Mouse (Mus musculus): ENCODE measurements around the gene Nfix. TPM values are rescaled to one million over a fixed set of nuclear protein-coding genes. Genes with fewer than 3 reads are reported as not detected.
"Not testable (repeated sequence)": the region's sequence is repeated elsewhere in the genome, so short reads cannot be mapped to it uniquely, and the experiment has no call there.

Gene Nfix
- polyA plus RNA-seq, 1 experiment: 22.1 TPM

- under 1% methylated on average over 57 of the region's 62 CpGs for WGBS
- TF ChIP-seq POLR2A (IDR thresholded peaks at IDR 0.05; ENCODE audit: low read depth, low read length) (no peak), CTCF (conservative IDR thresholded peaks at IDR 0.05; ENCODE audit: insufficient read depth, insufficient read length, low read depth, low read length) (no peak)
- peaks cover 26% of the 10 kb centered on the region for H3K4me1 ChIP-seq (ENCODE audit: control insufficient read depth, insufficient read depth, low read length)
- peak overlapping the region; percentile 73 for H3K27ac ChIP-seq (ENCODE audit: insufficient read depth, low read depth, low read length)
- H3K27me3 ChIP-seq (replicated peaks; ENCODE audit: control insufficient read depth, insufficient read depth, low read length): no peaks in the 10 kb centered on the region
- peak overlapping the region; percentile 88 for H3K4me3 ChIP-seq (ENCODE audit: insufficient read depth, low read depth, low read length)
- peak; percentile 54 for DNase-seq
- no peaks in the 10 kb centered on the region for H3K36me3 ChIP-seq (ENCODE audit: control insufficient read depth, insufficient read depth, low read length)
These were observed 113.0 kb downstream of the Nfix start for GRCm38 (mm10) chr8:84687003-84687704.

DNA sequence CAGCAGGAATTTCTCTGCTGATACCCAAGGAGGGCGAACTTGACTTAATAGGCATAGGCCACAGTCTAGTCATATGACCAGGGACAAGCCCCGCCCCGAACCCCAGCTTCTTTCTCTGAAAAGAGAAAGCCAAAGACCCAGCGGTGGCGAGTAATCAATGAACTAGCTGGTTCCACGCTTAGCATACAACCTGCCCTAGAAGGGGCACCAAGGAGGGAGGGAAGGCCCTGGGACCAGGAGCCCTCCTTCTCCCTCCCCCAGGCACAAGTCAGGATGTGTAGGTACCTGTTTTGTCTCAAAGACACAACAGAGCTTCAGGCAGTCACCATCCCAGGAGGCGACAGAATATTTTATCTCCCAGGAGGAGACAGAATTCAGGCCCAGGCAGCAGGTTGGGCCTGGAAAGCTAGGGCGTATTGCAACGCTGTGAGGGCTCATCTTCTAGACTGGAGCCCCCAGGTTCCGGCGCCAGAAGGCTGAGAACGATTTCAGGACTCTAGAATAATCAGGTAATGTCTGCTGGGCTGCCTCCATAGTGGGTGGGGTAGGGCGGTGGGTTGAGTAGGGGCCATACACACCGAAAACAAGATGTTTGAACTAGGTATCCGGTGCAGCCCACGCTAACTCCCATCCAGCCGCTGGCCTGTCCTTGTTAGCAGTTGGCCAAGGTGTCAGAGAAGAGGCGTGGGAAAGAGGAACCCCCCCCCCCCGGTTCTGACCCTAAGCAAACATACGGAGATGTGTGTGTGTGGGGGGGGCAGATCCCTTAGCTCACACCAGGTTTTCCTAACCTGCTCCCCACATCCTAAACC, 113.7 kb downstream of the Nfix start, which contains the start of gene Trmt1:
Gene Trmt1, plus strand, starts transcription at position 117 of the 812 bp plus-strand sequence.
- TF ChIP-seq CTCF (conservative IDR thresholded peaks at IDR 0.05; ENCODE audit: insufficient read depth, insufficient read length, low read depth, low read length) (no peak), POLR2A (IDR thresholded peaks at IDR 0.05; ENCODE audit: low read depth, low read length) (no peak)
- Histone ChIP-seq H3K4me1 (ENCODE audit: control insufficient read depth, insufficient read depth, low read length) (peaks cover 26% of the 10 kb centered on the region), H3K27ac (ENCODE audit: insufficient read depth, low read depth, low read length) (peak within 1 kb of the TSS; percentile 52), H3K36me3 (ENCODE audit: control insufficient read depth, insufficient read depth, low read length) (no peaks in the 10 kb centered on the region), H3K4me3 (ENCODE audit: insufficient read depth, low read depth, low read length) (peak within 1 kb of the TSS; percentile 88), H3K27me3 (replicated peaks; ENCODE audit: control insufficient read depth, insufficient read depth, low read length) (no peaks in the 10 kb centered on the region)
- DNase-seq: peak; percentile 61
- 11% methylated on average over 20 of the region's 20 CpGs for WGBS

DNA sequence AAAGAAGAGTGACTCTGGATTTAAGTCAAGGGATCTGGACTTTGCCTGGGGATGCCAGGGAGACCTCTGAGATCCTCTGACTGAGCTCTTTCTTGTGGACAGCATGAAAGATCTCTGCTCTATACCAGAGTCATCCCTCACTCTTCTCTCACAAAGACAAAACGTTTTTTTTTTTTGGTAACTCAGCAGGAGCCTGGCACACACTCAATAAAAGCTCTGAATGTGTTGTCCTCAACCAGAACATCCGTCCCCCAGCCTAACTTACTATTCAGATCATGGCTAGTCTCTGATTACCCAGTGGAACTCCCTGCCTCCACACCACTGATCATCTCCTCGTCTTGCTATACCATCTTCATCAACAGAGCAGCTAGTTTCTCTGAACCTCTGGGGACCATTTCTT, 115.6 kb downstream of the Nfix start:
- 32% methylated on average over 3 of the region's 3 CpGs for WGBS
- H3K27me3 ChIP-seq (replicated peaks; ENCODE audit: control insufficient read depth, insufficient read depth, low read length): no peaks in the 10 kb centered on the region
- no peak overlapping the region for H3K27ac ChIP-seq (ENCODE audit: insufficient read depth, low read depth, low read length)
- H3K36me3 ChIP-seq (ENCODE audit: control insufficient read depth, insufficient read depth, low read length): no peaks in the 10 kb centered on the region
- DNase-seq: no peak
- no peak overlapping the region for H3K4me3 ChIP-seq (ENCODE audit: insufficient read depth, low read depth, low read length)
- peaks cover 26% of the 10 kb centered on the region for H3K4me1 ChIP-seq (ENCODE audit: control insufficient read depth, insufficient read depth, low read length)
- no peak for TF ChIP-seq CTCF (conservative IDR thresholded peaks at IDR 0.05; ENCODE audit: insufficient read depth, insufficient read length, low read depth, low read length)
- TF ChIP-seq POLR2A (IDR thresholded peaks at IDR 0.05; ENCODE audit: low read depth, low read length): no peak

DNA sequence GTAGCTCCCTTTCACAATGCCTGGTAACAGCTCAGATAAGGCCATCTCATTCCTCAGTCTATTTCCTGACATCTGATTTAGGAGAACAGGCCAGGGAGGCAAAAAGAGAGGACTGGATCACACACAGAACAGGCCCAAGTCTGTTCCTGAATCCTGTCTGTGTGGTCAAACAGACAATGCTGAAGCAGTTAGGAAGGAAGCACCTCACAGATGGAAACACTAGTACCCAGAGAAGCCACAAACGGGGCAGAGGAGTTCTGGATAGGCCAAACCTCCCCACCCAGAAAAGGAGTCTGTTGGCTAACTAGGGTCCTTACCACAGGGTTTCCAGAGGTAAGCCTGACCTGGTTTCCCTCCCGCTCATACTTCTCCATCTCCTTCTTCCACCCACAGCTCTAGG, 117.9 kb downstream of the Nfix start:
- Histone ChIP-seq H3K4me1 (ENCODE audit: control insufficient read depth, insufficient read depth, low read length) (peaks cover 25% of the 10 kb centered on the region), H3K27me3 (replicated peaks; ENCODE audit: control insufficient read depth, insufficient read depth, low read length) (no peaks in the 10 kb centered on the region), H3K36me3 (ENCODE audit: control insufficient read depth, insufficient read depth, low read length) (no peaks in the 10 kb centered on the region), H3K4me3 (ENCODE audit: insufficient read depth, low read depth, low read length) (no peak overlapping the region), H3K27ac (ENCODE audit: insufficient read depth, low read depth, low read length) (no peak overlapping the region)
- no peak for DNase-seq
- TF ChIP-seq CTCF (conservative IDR thresholded peaks at IDR 0.05; ENCODE audit: insufficient read depth, insufficient read length, low read depth, low read length) (no peak), POLR2A (IDR thresholded peaks at IDR 0.05; ENCODE audit: low read depth, low read length) (no peak)
- WGBS: 80% methylated on average over 2 of the region's 2 CpGs

- no peak for TF ChIP-seq CTCF (conservative IDR thresholded peaks at IDR 0.05; ENCODE audit: insufficient read depth, insufficient read length, low read depth, low read length)
- TF ChIP-seq POLR2A (IDR thresholded peaks at IDR 0.05; ENCODE audit: low read depth, low read length): no peak
- DNase-seq: no peak
- Histone ChIP-seq H3K4me3 (ENCODE audit: insufficient read depth, low read depth, low read length) (no peak overlapping the region), H3K36me3 (ENCODE audit: control insufficient read depth, insufficient read depth, low read length) (no peaks in the 10 kb centered on the region), H3K27me3 (replicated peaks; ENCODE audit: control insufficient read depth, insufficient read depth, low read length) (no peaks in the 10 kb centered on the region), H3K27ac (ENCODE audit: insufficient read depth, low read depth, low read length) (no peak overlapping the region), H3K4me1 (ENCODE audit: control insufficient read depth, insufficient read depth, low read length) (peaks cover 24% of the 10 kb centered on the region)
- 62% methylated on average over 2 of the region's 2 CpGs for WGBS
These were observed 118.7 kb downstream of the Nfix start for GRCm38 (mm10) chr8:84681476-84681875.

DNA sequence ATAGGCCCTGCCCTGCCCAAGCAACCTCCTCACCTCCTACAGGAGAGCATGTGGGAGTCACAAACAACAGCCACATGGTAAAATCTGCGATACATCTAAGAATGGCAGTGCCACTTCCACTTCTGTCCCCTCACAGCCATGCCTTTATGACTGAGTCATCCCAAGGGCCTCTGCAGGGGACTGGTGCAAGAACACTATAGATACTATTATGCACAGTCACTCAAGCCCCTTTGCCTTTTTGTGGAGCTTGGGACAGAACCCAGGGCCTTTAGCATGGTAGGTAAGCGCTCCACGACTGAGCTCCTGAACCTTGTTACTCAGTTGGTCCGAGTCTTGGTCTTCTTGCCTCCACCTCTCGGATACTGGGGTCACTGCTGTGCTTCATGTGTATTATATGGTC, 122.8 kb downstream of the Nfix start:
- no peak overlapping the region for H3K27ac ChIP-seq (ENCODE audit: insufficient read depth, low read depth, low read length)
- H3K36me3 ChIP-seq (ENCODE audit: control insufficient read depth, insufficient read depth, low read length): no peaks in the 10 kb centered on the region
- H3K4me1 ChIP-seq (ENCODE audit: control insufficient read depth, insufficient read depth, low read length): 0 out of 2 replicates have a peak, but pooled peaks cover 3% of the 10 kb centered on the region
- H3K27me3 ChIP-seq (replicated peaks; ENCODE audit: control insufficient read depth, insufficient read depth, low read length): no peaks in the 10 kb centered on the region
- TF ChIP-seq CTCF (conservative IDR thresholded peaks at IDR 0.05; ENCODE audit: insufficient read depth, insufficient read length, low read depth, low read length): no peak
- 91% methylated on average over 5 of the region's 5 CpGs for WGBS
- H3K4me3 ChIP-seq (ENCODE audit: insufficient read depth, low read depth, low read length): no peak overlapping the region
- DNase-seq: no peak

DNA sequence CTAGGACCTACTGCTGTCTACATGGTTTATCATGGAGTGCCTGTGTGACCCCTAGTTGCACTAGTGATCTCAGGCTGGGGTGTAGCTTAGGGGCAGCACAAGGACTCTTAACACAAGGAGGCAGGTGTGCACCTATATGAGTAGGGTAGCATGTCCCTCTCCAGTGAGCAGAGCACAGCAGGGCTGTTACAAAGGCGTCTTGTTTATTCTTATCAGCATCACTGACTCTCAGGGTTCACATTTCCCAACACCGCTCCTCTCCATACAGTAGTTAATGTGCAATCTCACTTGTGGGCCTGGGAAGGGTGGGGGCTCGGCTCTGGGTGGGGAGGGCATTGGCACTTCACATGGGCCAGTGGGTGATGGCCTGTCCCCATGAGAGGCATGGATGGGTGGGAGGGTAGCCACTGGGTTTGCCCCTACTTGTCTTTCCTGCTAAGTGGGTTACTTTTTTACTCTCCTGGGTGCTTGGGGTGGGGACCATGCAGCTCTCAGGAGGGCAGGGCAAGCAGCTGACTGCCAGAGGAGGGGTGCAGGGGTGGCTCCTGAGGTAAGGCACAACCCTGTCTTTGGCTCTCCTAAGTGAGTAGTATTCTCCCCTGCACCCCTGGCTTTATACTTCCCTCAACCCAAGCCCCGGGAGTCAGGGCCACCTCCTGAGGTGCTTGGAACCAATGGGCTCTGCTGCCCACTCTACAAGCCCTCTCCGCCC, 129.7 kb downstream of the Nfix start:
- not testable (repeated sequence) for H3K36me3 ChIP-seq (ENCODE audit: control insufficient read depth, insufficient read depth, low read length); H3K27me3 ChIP-seq (replicated peaks; ENCODE audit: control insufficient read depth, insufficient read depth, low read length); H3K4me3 ChIP-seq (ENCODE audit: insufficient read depth, low read depth, low read length)
- H3K4me1 ChIP-seq (ENCODE audit: control insufficient read depth, insufficient read depth, low read length): peaks cover 10% of the 10 kb centered on the region
- DNase-seq: peak; percentile 30
- H3K27ac ChIP-seq (ENCODE audit: insufficient read depth, low read depth, low read length): peak overlapping the region; percentile 37; the same call in 1 of the 2 replicates
- 51% methylated on average over 5 of the region's 5 CpGs for WGBS

Measured in kidney, adult 2 months (tissue).